Mouse (Mus musculus) left cerebral cortex, adult 9 months (tissue): ENCODE measurements at regions not wholly inside any gene's neighbourhood (a gene's known extent, or its start where the extent isn't known, plus 50 kb on each side); places are given as distances from the start of the nearest gene placed in this dataset.

ENCODE experiments used
- DNase-seq, 2 experiments: peaks; one replicate each; pipeline ENCODE4 v3.0.0; 2022; ENCODE audit warnings: low spot score in 2 of 2

- DNase-seq = no peak
These were observed 62.5 kb upstream of the Lrch2 start for GRCm38 (mm10) chrX:147616374-147616773.

GRCm38 (mm10) chrX:147608660-147609059, 54.8 kb upstream of the Lrch2 start:
- peak in 1 of 2 experiments; percentile 65 for DNase-seq
